Mouse (Mus musculus): Measurements from ENCODE around the gene Vstm2l. TPM values are rescaled to one million over a fixed set of nuclear protein-coding genes. Genes with fewer than 3 reads are reported as not detected.

The Vstm2l gene
- not detected for total RNA-seq (2023)

GRCm38 (mm10) chr2:157914105-157914764, at the start of gene Vstm2l:
Gene Vstm2l, plus strand, starts transcription at chr2:157914653.

Other genes starting within 250 kb of the Vstm2l start
- gene Ctnnbl1, start 177.3 kb upstream of the Vstm2l start, total RNA-seq (2023), result 10 to 100 TPM; 42.2 to 45.8 TPM
- 10 to 100 TPM; 28.2 to 32.7 TPM for gene Tti1, start 113.8 kb downstream of the Vstm2l start, total RNA-seq (2023)
- 10 to 100 TPM; 32.2 to 37.6 TPM for gene Rprd1b, start 113.8 kb downstream of the Vstm2l start, total RNA-seq (2023)
- 1 to 10 TPM; 1.2 to 2.6 TPM for gene Tgm2, start 231.8 kb downstream of the Vstm2l start, total RNA-seq (2023)